Mouse (Mus musculus) testis, adult 2 months (tissue): ENCODE measurements around the gene Olfr418. TPM values are rescaled to one million over a fixed set of nuclear protein-coding genes. Genes with fewer than 3 reads are reported as not detected.

Source experiments
- H3K27ac ChIP-seq: fragments of 200-500 bp; 2 replicates; pipeline ENCODE4 v1.5.1; 2012; ENCODE audit warnings: low read depth, low read length; ENCODE audit not compliant: control insufficient read depth, insufficient read depth
- H3K27me3 ChIP-seq: fragments of 200-500 bp; 2 replicates; pipeline ENCODE4 v1.6.1; 2012; ENCODE audit warnings: mild to moderate bottlenecking, low read length, moderate library complexity; ENCODE audit not compliant: control insufficient read depth, insufficient read depth
- H3K36me3 ChIP-seq: fragments of 200-500 bp; 2 replicates; pipeline ENCODE4 v1.6.1; 2012; ENCODE audit warnings: mild to moderate bottlenecking, low read length; ENCODE audit not compliant: control insufficient read depth, insufficient read depth
- H3K4me1 ChIP-seq: fragments of 200-500 bp; 2 replicates; pipeline ENCODE4 v1.6.1; 2012; ENCODE audit warnings: low read length; ENCODE audit not compliant: control insufficient read depth, insufficient read depth
- H3K4me3 ChIP-seq: fragments of 200-500 bp; 2 replicates; pipeline ENCODE4 v1.5.1; 2012; ENCODE audit warnings: low read depth, mild to moderate bottlenecking, low read length, moderate library complexity, mixed read lengths; ENCODE audit not compliant: control insufficient read depth
- CTCF ChIP-seq: fragments of 200-500 bp; IDR thresholded peaks from 2 replicates; pipeline ENCODE4 v1.5.1; 2012; ENCODE audit warnings: low read depth, mild to moderate bottlenecking, inconsistent platforms, low read length, moderate library complexity; ENCODE audit not compliant: control insufficient read depth, insufficient read depth, insufficient replicate concordance
- POLR2A ChIP-seq: fragments of 200-500 bp; IDR thresholded peaks from 2 replicates; pipeline ENCODE4 v1.6.1; 2012; ENCODE audit warnings: low read depth, mild to moderate bottlenecking, inconsistent platforms, low read length, moderate library complexity; ENCODE audit not compliant: control insufficient read depth
- polyA plus RNA-seq: library from polyadenylated mRNA; depleted of rRNA; stranded (reverse); fragments of >200 nt; gene quantifications from 2 replicates; pipeline ENCODE4 v1.2.3, GENCODE M21; 2012; rRNA removed

The Olfr418 gene
- polyA plus RNA-seq, 1 experiment = not detected

DNA sequence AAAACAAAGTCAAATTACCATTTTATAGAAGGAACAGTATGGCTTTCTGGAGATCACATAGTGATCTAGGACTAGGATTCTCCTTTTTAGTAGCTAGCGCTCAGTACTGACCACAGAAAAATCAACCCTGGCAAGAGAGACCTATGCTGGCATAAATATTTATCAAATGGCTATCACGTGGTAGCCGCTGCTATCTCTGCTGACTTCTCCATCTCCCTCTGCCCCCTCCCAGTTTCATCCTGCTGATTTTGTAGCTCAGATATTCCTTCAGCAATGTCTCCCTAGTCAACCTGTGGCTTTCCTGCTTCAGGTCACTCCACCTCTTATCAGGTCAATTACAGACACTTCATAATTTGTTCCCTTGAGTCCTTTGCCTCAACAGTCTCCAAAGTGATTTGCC is 49.9 kb downstream of the Olfr418 start:
- Histone ChIP-seq H3K27me3 (no peaks in the 10 kb centered on the region), H3K4me3 (no peak overlapping the region), H3K27ac (no peak overlapping the region), H3K36me3 (no peaks in the 10 kb centered on the region), H3K4me1 (no peaks in the 10 kb centered on the region)
- TF ChIP-seq CTCF = no peak
- TF ChIP-seq POLR2A = no peak

DNA sequence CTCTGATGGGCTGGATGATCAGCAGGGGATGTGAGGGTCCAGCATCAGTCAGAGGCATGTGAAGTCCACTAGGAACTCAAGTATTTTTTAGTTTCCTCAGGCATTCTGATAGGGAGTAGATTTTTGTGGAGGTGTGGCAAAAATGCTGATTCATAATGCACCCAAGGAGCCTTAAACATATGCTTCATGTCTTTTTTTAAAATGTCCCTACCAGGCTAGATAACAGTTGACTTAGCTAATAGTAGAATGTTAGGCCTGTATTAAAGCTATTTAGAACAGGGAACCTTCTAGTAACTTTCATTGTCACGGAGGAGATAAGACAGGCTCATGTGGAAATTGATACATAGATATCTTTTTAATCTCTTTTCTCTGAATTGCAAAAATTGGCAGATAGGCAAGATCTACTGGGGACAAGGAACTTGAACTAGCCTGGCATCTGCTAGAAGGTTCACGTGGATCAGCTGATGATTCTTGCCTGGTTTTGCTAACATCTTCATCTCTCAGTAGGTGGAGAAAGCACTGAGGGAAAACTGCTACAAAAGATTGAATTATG is 52.2 kb downstream of the Olfr418 start:
- TF ChIP-seq CTCF = no peak
- TF ChIP-seq POLR2A = no peak
- no peaks in the 10 kb centered on the region for H3K4me1 ChIP-seq
- H3K36me3 ChIP-seq = no peaks in the 10 kb centered on the region
- H3K4me3 ChIP-seq = no peak overlapping the region
- H3K27me3 ChIP-seq = no peaks in the 10 kb centered on the region
- H3K27ac ChIP-seq = no peak overlapping the region

DNA sequence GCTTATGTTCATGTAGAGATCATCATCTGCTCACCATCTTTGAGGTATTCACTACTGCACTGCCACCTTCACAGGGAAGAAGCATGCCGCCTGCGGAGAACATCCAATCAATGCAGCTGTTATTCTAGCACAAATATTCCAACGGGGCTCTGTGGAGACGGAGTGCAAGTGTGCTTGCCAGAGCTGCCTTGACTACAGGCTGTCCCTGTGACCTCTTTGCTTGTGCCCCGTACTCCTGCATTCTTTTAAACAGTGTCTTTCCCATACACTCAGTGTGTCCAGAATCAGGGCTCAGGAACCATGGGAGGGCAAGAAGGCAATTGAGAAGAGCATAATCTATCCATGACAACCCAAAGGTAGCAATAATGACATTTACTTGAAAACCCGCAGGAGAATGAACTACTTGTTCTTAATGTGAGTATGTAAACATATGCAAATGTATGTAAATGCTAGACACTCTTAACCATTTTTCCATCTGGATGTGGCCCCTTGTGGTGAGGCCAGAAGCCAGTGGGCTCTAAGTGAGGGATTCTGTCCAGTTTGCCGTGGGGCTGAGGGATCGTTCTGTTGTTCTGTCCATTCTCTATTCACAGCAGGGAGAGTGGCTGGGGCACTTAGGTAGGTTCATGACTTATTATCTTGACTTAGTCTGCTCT is 55.9 kb downstream of the Olfr418 start:
- no peaks in the 10 kb centered on the region for H3K36me3 ChIP-seq
- no peak overlapping the region for H3K4me3 ChIP-seq
- H3K27ac ChIP-seq = no peak overlapping the region
- TF ChIP-seq POLR2A = no peak
- TF ChIP-seq CTCF = no peak
- H3K27me3 ChIP-seq = no peaks in the 10 kb centered on the region
- no peaks in the 10 kb centered on the region for H3K4me1 ChIP-seq

DNA sequence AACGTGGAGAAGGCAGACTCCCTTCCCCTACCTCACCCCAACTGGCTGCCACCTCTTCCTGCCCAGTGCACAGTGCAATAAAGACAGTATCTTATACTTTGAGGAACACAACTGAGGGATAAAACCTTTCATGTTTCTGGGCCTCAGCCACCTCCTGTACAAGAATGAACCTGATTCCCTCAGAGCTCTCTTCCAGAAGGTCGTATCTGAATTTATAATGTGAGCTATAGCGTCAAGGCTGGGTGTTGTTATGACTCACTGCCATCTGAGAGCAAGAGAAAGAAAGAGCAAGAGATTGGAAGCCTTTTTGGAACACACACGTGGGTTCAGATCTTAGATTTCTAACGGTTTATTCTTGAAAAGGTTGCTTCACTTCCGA is 56.4 kb downstream of the Olfr418 start:
- no peaks in the 10 kb centered on the region for H3K4me1 ChIP-seq
- no peaks in the 10 kb centered on the region for H3K36me3 ChIP-seq
- no peak overlapping the region for H3K4me3 ChIP-seq
- no peak overlapping the region for H3K27ac ChIP-seq
- no peaks in the 10 kb centered on the region for H3K27me3 ChIP-seq
- TF ChIP-seq CTCF (no peak), POLR2A (no peak)

Other genes starting within 250 kb of the Olfr418 start
- not detected in 2 replicates for gene Olfr1408, start 128.6 kb upstream of the Olfr418 start, polyA plus RNA-seq
- gene Olfr1406, start 75.4 kb upstream of the Olfr418 start, polyA plus RNA-seq = not detected in 2 replicates
- not detected in 2 replicates for gene Olfr218, start 68.2 kb upstream of the Olfr418 start, polyA plus RNA-seq
- not detected in 2 replicates for gene Olfr1404, start 53.6 kb upstream of the Olfr418 start, polyA plus RNA-seq
- not detected in 2 replicates for gene Fcer1a, start 38.8 kb upstream of the Olfr418 start, polyA plus RNA-seq
- not detected in 2 replicates for gene Mptx2, start 11.8 kb downstream of the Olfr418 start, polyA plus RNA-seq
- 0.23 and 0.26 TPM in 2 replicates for gene Ackr1, start 67.7 kb downstream of the Olfr418 start, polyA plus RNA-seq
- gene Aim2, start 84.9 kb downstream of the Olfr418 start, polyA plus RNA-seq = 0.12 and 0.27 TPM in 2 replicates
- 0.11 and 0.22 TPM in 2 replicates for gene Cadm3, start 101.7 kb downstream of the Olfr418 start, polyA plus RNA-seq
- gene Ifi206, start 225.0 kb downstream of the Olfr418 start, polyA plus RNA-seq = 0.06 and 0.18 TPM in 2 replicates